Mouse (Mus musculus) C2C12 (cell line): ENCODE results near the gene G6pdx. TPM values are rescaled to one million over a fixed set of nuclear protein-coding genes. Genes with fewer than 3 reads are reported as not detected.

Experiments used
- H3K27me3 ChIP-seq: one replicate; pipeline ENCODE4 v1.6.1; 2011; ENCODE audit not compliant: control insufficient read depth, insufficient read depth, insufficient read length
- H3K36me3 ChIP-seq: one replicate; pipeline ENCODE4 v1.6.1; 2011; ENCODE audit not compliant: control insufficient read depth, insufficient read depth
- H3K4me3 ChIP-seq: one replicate; pipeline ENCODE4 v1.5.1; 2011; ENCODE audit warnings: mild to moderate bottlenecking, control low read depth; ENCODE audit not compliant: poor library complexity, insufficient read depth, severe bottlenecking
- H3K79me2 ChIP-seq: one replicate; pipeline ENCODE4 v1.6.1; 2011; ENCODE audit not compliant: control insufficient read depth, insufficient read depth
- H3K79me3 ChIP-seq: one replicate; pipeline ENCODE4 v1.6.1; 2011; ENCODE audit warnings: low read depth, control low read depth
- H3ac ChIP-seq: one replicate; pipeline ENCODE3; 2011; ENCODE audit warnings: low read depth; ENCODE audit not compliant: control insufficient read depth, insufficient read length
- CEBPB ChIP-seq: IDR thresholded peaks from one replicate; pipeline ENCODE4 v1.6.1; 2011; ENCODE audit warnings: low read depth, mild to moderate bottlenecking, control low read depth, moderate library complexity
- CTCF ChIP-seq: IDR thresholded peaks from one replicate; pipeline ENCODE4 v1.5.1; 2011; ENCODE audit not compliant: control insufficient read depth, insufficient read depth, insufficient read length
- FOSL1 ChIP-seq: IDR thresholded peaks from one replicate; pipeline ENCODE4 v1.8.0; 2011; ENCODE audit warnings: mild to moderate bottlenecking, low read length; ENCODE audit not compliant: poor library complexity, insufficient read depth, severe bottlenecking
- MAX ChIP-seq: IDR thresholded peaks from one replicate; pipeline ENCODE4 v1.6.1; 2011; ENCODE audit warnings: mild to moderate bottlenecking, control low read depth
- MYOD1 ChIP-seq: IDR thresholded peaks from one replicate; pipeline ENCODE4 v1.6.1; 2011; ENCODE audit warnings: low read depth; ENCODE audit not compliant: control insufficient read depth, insufficient read length
- MYOG ChIP-seq: IDR thresholded peaks from one replicate; pipeline ENCODE4 v1.6.1; 2011; ENCODE audit not compliant: control insufficient read depth, insufficient read length; ENCODE audit errors: extremely low read depth
- USF1 ChIP-seq: IDR thresholded peaks from one replicate; pipeline ENCODE4 v1.6.1; 2011; ENCODE audit warnings: low read depth, mild to moderate bottlenecking, control low read depth, moderate library complexity
- long read RNA-seq, 2 experiments: library from polyadenylated mRNA; unstranded; transcript quantifications; one replicate each; pipeline ENCODE4 v2.0.0; 2019 to 2020
- polyA plus RNA-seq: library from polyadenylated mRNA; unstranded; fragments of >200 nt; fragmentation: generic; extraction: Trizol; gene quantifications from one replicate; pipeline ENCODE4 v1.2.1, GENCODE M21; 2012; ENCODE audit warnings: missing spikeins

The G6pdx gene
- polyA plus RNA-seq, result 148 TPM
- long read RNA-seq, experiment 1, transcript G6pdx-201 (13 exons, 2,652 nt), result major isoform, 56 of 66 reads
- long read RNA-seq, experiment 1, partial matches to known transcripts, result 4 of 66 reads
- long read RNA-seq, experiment 1, other reads (novel, unspliced or antisense), result 5 of 66 reads
- long read RNA-seq, experiment 2, transcript G6pdx-201 (13 exons, 2,652 nt), result major isoform, 406 of 440 reads
- long read RNA-seq, experiment 2, partial matches to known transcripts, result 13 of 440 reads
- long read RNA-seq, experiment 2, other reads (novel, unspliced or antisense), result 19 of 440 reads

DNA sequence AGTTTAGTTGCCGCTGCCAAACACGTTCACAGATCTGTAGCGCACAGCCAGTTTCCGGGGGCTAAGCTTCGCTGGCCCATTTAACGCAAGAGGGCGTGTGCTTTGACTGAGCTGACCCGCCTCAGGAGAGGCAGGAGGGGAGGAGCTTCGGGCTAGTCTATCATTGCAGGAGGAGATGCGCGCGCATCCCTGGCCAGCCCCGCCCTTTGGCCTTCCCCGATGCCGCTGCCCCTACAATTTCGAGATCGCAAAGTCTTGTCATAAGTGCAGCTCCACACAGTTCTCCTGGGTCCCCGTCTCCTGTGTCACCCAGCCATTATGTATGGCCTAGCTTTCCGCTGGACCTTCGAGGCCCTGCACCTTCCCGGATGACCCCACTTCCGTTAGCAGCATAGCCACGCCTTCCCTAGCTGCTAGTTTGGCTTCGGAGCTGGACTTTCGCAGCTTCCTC lies at the start of gene G6pdx:
Gene G6pdx, minus strand, starts transcription at position 369 of the 451 bp plus-strand sequence.
- Histone ChIP-seq H3K79me3 (peaks cover 42% of the 10 kb centered on the region), H3K36me3 (peaks cover 44% of the 10 kb centered on the region), H3K27me3 (no peaks in the 10 kb centered on the region), H3K79me2 (peaks cover 73% of the 10 kb centered on the region), H3ac (peak within 1 kb of the TSS; percentile 95), H3K4me3 (peak within 1 kb of the TSS; percentile 49)
- no peak for TF ChIP-seq FOSL1
- no peak for TF ChIP-seq MYOD1
- no peak for TF ChIP-seq CEBPB
- TF ChIP-seq USF1, result no peak
- TF ChIP-seq MAX, result no peak
- no peak for TF ChIP-seq CTCF
- TF ChIP-seq MYOG, result no peak

DNA sequence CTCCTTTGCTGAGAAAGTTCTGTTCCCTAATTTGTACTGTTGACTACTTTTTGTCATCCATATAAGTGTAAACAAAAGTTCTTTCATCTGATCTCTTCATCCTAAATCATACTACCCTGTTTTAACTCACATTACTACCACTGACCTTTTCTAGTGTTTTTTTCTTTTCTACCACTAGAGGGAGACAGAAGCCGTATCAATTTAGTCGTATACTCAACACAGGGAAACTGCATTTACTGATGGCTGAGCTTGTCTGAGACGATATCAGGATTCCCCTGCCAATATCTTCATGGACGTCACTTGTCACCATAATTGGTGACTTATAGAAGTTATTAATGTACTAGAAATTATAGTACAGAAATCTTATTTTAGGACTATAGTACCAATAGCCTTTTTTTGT lies 23.8 kb upstream of the G6pdx start:
- Histone ChIP-seq H3K79me3 (no peaks in the 10 kb centered on the region), H3ac (no peak overlapping the region), H3K27me3 (no peaks in the 10 kb centered on the region), H3K79me2 (no peaks in the 10 kb centered on the region), H3K36me3 (peaks cover 16% of the 10 kb centered on the region), H3K4me3 (no peak overlapping the region)
- TF ChIP-seq MYOG (no peak), MAX (no peak), CEBPB (no peak), CTCF (no peak), USF1 (no peak)

DNA sequence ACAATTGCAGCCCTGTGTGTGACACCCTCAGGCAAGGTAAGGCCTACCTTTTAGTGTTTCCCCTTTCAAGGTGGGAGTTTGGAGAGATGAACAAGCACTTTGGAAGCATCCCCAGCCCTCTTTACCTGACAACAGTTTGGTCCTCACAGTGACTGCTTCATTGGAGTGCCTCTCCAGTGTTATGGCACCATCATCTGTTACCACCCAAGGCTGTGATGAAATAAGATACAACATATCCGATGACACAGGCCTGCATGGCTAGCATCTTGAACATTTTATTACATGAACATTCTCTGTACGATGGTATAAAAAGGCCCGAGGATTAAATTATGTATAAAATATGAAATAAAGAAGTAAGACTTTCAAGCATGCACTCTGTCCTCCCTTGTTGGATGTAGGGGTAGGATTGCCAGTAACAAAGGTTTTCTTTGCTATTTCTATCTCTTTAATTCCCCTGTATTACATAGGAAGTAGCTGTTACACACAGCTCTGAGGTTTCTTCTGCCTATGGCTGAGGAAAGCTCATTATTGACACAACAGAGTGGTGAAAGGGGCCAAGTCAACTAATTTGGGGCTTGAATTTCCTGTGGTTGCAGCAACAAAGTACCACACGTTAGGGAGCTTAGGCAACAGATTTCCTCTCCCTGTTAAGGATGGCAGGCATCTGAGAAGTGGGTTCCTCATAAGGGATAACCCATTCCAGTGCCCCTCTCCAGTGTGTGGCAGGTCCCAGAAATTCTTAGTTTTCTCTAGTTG lies 22.3 kb upstream of the G6pdx start:
- H3K79me3 ChIP-seq, result no peaks in the 10 kb centered on the region
- no peaks in the 10 kb centered on the region for H3K27me3 ChIP-seq
- TF ChIP-seq MYOG (no peak), CTCF (no peak), USF1 (no peak), MAX (no peak), FOSL1 (no peak), MYOD1 (no peak), CEBPB (no peak)
- H3K4me3 ChIP-seq, result no peak overlapping the region
- no peaks in the 10 kb centered on the region for H3K79me2 ChIP-seq
- no peak overlapping the region for H3ac ChIP-seq
- H3K36me3 ChIP-seq, result peaks cover 25% of the 10 kb centered on the region

DNA sequence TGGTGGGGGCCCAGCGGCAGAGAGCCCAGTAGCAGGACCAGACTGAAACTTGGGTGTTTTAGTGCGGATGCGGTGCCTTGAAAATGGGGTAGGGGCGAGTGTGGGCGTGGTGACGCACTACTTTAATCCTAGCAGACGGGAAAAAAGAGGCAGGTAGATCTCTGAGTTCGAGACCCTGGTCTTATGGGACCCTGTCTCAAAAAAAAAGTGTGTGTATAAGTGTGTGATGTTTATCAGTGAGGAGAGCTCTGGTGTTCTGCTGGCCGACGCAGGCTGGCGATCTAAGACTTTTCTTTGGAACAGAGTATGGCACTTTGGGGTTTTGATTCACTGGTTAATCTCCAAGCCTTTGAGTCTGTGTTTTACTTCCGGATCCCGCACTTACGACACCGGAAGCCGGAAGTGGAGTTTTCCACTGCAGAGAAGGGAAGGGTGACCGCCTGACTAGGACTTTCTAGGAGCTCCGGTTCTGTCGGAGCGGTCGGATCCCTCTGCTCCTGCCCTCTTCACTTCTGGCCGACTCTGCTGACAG lies 362 bp upstream of the G6pdx start:
- no peaks in the 10 kb centered on the region for H3K27me3 ChIP-seq
- peak overlapping the region; percentile 95 for H3ac ChIP-seq
- TF ChIP-seq MYOG (no peak), MYOD1 (no peak), CEBPB (no peak), FOSL1 (no peak), MAX (no peak), CTCF (no peak), USF1 (no peak)
- peak overlapping the region; percentile 49 for H3K4me3 ChIP-seq
- peaks cover 49% of the 10 kb centered on the region for H3K36me3 ChIP-seq
- H3K79me3 ChIP-seq, result peaks cover 42% of the 10 kb centered on the region
- H3K79me2 ChIP-seq, result peaks cover 70% of the 10 kb centered on the region

DNA sequence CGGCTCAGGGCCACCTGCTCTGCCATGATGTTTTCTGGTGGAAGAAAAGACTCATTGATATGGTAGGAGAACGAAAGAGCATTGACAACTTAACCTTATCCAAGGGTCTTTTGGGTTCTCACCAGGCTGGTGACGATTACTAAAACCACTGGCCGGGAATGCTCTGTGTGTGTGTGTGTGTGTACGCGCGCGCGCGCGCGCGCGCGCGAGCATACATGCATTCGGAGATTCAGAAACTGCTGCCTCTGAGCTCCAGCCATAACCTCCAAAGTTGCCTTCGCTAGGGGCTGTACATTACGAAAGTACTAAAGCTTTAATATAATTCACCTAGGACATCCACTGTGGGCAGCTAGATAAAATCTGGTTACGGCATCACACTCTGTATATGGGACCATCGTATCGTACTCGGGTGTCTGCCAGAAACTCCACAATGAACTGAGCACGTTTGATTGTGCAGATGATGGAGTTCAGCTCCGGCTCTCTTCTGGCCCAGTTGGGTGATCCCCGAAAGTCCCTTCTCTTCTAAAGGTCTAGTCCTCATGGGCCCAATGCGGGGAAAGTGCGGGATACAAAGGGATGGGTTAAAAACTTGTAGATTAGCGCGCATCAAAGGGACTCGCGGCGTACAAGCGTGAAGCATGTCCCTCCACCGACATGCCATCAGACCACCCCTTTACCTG lies 708 bp downstream of the G6pdx start:
- Histone ChIP-seq H3K79me2 (peaks cover 79% of the 10 kb centered on the region), H3ac (peak overlapping the region; percentile 71), H3K4me3 (peak overlapping the region; percentile 49), H3K27me3 (no peaks in the 10 kb centered on the region), H3K36me3 (peaks cover 39% of the 10 kb centered on the region), H3K79me3 (peaks cover 46% of the 10 kb centered on the region)
- TF ChIP-seq FOSL1, result no peak
